In genomic region chr13:44615696-44616095, GRCm38 (mm10) we compare ENCODE assay signal across 27 mouse cellular contexts.
"Had no signal": no experiment of that assay in that cellular context is flagged by ENCODE, and none has a peak within 500 bp of the region (broad histone marks: within the 10 kb centered on the region; RNA-seq: fewer than 3 reads in every experiment).

No protein-coding gene starts in this region.

- H3K4me2 ChIP-seq: heart, embryonic 12.5 days; hindbrain, embryonic 12.5 days; hindbrain, embryonic 14.5 days; intestine, embryonic 15.5 days; kidney, embryonic 15.5 days; limb, embryonic 13.5 days; limb, embryonic 15.5 days; liver, embryonic 12.5 days had no signal

- H3K27me3 ChIP-seq: heart, embryonic 12.5 days; hindbrain, embryonic 12.5 days; intestine, embryonic 15.5 days; kidney, embryonic 15.5 days; limb, embryonic 13.5 days; limb, embryonic 15.5 days; liver, embryonic 12.5 days had no signal

- H3K9ac ChIP-seq: heart, embryonic 12.5 days; hindbrain, embryonic 12.5 days; hindbrain, embryonic 14.5 days; intestine, embryonic 15.5 days; kidney, embryonic 15.5 days; limb, embryonic 13.5 days; limb, embryonic 15.5 days; liver, embryonic 12.5 days; liver, embryonic 14.5 days had no signal

- DNase-seq: gastrocnemius, adult 2 months; gastrocnemius, postnatal 10 days; gastrocnemius, postnatal 25 days; heart, adult 18-20 months; heart, postnatal 10 days; heart, postnatal 4 days; kidney, adult 11 months; kidney, adult 2 months; kidney, adult 9 months; kidney, postnatal 14 days; kidney, postnatal 36 days; left cerebral cortex, postnatal 4 days had no signal

- ATAC-seq: hindbrain, embryonic 16.5 days; inflammation-experienced regulatory T-cells, adult 6 months; intestine, embryonic 15.5 days; liver, embryonic 12.5 days had no signal

- H3K4me1 ChIP-seq: heart, embryonic 10.5 days; heart, embryonic 12.5 days; hindbrain, embryonic 10.5 days; hindbrain, embryonic 12.5 days; intestine, embryonic 15.5 days; liver, embryonic 12.5 days had no signal

- H3K9me3 ChIP-seq: heart, embryonic 10.5 days; heart, embryonic 12.5 days; hindbrain, embryonic 10.5 days; hindbrain, embryonic 12.5 days; intestine, embryonic 15.5 days; kidney, embryonic 15.5 days; limb, embryonic 13.5 days; limb, embryonic 15.5 days; liver, embryonic 12.5 days had no signal

- H3K4me3 ChIP-seq: gastrocnemius, adult 2 months; heart, embryonic 10.5 days; heart, embryonic 12.5 days; hindbrain, embryonic 10.5 days; hindbrain, embryonic 12.5 days; intestine, embryonic 15.5 days; kidney, embryonic 15.5 days; layer of hippocampus, adult 2 months; limb, embryonic 13.5 days; limb, embryonic 15.5 days; liver, embryonic 12.5 days had no signal

- H3K27ac ChIP-seq: gastrocnemius, adult 2 months; heart, embryonic 10.5 days; hindbrain, embryonic 10.5 days; hindbrain, embryonic 12.5 days; hindbrain, embryonic 14.5 days; intestine, embryonic 15.5 days; kidney, embryonic 15.5 days; kidney, postnatal 0 days; layer of hippocampus, adult 2 months; limb, embryonic 13.5 days; limb, embryonic 15.5 days; liver, embryonic 12.5 days; liver, embryonic 14.5 days had no signal

- H3K36me3 ChIP-seq: heart, embryonic 10.5 days; heart, embryonic 12.5 days; hindbrain, embryonic 10.5 days; hindbrain, embryonic 12.5 days; intestine, embryonic 15.5 days; kidney, embryonic 15.5 days; limb, embryonic 13.5 days; limb, embryonic 15.5 days; liver, embryonic 12.5 days had no signal
